Mouse (Mus musculus) left cerebral cortex, adult 9 months (tissue): ENCODE results near the gene Dazl.

Experiments used
- DNase-seq, 2 experiments: peaks; one replicate each; pipeline ENCODE4 v3.0.0; 2022; ENCODE audit warnings: low spot score in 2 of 2

The Dazl gene

DNA sequence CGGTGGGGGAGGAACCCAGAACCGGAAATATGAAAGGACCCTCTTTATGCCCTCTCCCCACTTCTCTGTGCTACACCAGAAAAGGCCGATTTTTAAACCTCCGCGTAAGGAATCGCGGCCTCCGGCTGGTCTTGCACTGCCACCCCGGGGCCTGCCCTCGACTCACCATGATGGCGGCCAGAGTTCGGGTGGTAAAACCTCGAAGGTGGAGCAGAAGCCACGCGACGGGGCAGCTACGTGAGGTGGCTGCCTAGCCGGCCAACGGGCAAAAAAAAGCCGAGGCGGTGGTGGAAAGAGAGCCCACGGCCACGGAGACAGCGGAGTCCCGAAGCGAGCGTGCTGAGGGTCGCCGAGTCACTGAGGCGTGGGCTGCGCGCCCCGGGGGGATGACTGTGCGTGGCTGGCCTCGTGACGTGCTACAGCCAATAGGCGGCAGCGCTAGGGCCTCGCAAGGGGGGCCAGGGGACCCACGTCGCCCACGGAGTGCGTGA, at the start of gene Dazl:
Gene Dazl (minus strand): TSS at position 396 of the 491 bp plus-strand sequence.
- no peak for DNase-seq

DNA sequence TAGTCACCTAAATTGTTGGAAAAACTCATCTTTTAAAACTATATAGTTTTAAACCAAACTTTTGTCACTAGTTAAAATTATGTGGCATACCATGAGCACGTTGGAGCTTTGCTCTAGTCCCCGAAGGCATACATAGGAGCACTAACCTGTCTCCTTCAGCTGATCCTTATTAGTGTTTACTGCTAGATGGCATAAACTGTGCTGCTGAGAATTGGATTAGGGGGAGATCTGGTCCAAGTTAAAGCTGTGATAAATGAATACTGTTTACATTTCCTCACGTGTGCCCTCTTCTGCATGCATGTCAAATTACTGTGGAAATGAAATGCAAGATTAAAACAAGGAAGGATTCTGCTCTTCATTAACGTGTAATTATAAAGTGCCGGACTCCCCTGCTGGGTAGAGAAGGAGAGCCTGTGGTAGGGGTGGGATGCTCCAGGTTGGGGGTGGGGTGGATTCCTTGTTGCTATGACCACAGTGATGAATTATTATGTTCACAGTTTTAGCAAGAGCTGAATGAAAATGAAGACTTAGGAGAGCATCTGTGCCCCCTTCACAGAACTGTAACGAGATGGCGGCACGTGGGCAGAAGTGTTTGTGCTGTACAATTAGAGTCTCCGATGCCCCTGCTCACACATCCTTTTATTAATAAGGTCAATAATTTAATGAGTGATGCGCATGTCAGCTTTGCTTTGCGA, 48.6 kb upstream of the Dazl start:
- DNase-seq, result no peak

DNA sequence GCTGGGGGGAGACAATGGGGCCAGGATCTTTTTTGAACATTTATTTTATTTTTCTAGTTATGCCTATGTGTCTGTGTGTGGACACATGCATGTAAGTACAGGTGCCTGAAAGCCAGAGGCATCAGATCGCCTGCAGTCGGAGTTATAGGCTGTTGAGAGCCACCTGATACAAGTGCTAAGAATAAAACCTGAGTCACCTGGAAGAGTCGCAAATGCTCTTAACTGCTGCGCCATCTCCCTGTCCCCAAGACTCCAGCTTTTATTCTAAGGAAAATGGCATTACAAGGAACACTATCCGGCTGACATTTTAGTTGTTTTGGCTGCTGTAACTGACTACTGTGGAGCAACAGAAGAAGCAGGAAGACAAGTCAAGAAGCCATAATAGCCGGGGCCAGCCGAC, 45.5 kb upstream of the Dazl start:
- DNase-seq, result no peak

DNA sequence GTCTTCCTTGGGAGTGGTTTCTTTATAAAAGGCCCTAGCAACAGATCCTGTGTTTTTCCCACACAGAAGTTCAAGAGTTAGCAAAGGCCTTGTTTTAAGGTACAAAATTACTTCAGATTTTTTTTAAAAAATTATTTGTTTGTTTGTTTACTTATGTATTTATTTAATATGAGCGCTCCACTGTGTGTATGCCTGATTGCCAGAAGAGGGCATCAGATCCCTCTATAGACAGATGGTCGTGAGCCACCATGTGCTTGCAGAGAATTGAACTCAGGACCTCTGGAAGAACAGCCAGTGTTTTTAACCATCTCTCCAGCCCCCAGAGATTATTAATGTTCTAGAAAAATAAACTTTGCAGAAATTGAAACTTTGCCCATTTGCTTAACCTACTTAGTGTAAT, 42.3 kb upstream of the Dazl start:
- no peak for DNase-seq

DNA sequence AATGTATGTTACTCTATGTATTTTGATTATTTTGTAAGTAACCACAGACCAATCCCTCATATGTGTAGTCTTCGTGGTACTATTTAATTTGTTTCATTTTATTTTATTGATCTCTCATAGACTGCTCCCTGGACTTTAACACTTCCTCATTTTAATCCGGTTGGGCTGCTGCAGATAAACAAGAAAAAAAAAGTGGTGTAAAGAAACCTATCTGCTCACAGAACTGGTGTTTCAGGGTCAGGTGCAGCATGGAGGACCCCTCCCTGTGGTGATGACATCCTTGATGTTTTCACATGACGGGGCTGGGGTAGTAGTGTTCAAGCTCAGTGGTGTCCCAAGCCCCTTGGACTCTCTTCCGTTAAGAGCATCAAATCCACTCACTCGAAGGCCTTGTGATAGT, 41.3 kb upstream of the Dazl start:
- DNase-seq, result no peak

DNA sequence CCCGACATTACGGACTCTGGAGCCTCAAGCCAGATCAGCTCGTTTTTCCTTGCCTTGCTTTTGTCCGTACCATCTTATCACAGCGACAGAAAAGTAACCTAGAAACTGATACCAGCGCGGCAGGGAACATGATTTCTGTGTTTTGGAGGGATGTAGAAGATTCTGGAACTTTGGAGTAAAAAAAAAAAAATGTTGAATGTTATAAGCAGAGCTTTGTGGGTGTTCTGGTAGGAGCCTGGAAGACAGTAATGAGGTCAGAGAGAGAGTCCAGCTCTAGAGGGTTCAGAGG, 38.5 kb upstream of the Dazl start:
- DNase-seq, result no peak

DNA sequence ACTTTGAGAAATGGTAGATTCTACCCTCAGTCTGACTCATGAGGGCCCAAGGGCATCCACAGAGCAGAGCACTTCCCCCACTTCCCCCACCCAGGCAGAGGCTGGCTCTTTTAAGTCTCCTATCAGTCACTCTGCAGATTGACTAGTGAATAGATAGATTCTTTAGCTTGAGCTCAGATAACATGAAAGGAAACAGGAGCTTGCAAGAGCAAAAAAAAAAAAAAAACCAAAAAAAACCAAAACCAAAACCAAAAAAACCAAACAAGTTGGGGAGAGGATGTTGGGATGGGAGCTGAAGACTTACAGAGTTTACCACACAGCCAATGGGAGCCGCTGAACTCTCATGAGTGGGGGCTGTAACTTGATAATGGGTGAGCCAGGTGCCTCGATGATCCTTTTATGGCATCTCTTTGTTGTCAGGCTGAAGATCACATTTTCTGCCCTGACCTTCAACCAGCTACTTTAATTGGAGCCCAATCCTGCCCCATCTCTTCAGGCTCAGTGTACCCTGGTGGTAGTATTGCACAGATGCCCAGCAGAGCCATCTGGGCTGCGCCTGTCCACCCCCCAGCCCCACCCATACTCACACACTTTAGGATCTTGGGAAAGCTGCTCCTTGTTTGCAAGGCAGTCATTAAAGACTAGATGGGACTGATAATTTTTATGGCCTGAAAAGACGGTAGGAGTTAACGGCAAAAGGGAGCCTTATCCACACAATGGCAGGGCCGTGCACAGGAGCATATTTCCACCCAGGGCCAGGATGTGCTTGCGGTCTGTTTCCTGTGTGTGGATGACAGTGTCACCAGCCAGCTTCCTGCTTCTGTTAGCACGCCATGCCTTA, 38.0 kb upstream of the Dazl start:
- no peak for DNase-seq

DNA sequence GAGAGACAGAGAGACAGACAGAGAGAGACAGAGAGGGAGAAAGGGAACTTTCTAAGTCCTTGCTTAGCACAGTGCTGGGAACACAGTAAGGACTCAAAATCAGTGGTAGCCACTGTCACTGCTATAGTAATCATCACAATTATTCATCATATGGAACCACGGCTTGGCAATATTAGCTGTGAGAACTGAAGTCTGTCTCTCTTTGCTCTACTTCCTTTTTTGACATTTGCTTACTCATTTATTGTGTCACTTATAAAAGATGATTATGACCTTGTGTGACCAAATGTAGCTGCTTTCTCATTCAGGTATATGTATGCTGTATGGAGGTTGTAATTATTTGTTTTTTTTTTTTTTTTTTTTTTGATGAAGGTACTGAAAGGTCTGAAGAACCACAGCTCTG, 36.8 kb upstream of the Dazl start:
- DNase-seq, result no peak

DNA sequence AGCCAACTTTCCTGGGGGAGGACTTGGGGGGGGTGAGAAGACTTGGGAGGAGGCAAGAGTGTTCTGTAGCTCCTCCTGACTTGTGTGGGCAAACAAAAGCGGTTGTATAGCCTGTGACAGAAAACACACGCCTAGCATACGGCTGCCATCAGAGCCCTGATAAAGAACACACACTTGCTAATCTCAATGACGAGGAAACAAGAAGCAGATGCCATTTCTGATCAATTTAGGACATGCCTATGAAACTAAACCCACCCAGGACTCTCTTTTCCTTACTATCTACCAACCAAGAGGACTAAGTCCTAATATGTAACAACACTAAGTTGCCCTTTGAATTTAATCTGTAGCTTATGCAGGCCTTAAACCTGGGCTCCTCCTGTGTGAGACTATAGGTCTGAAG, 31.2 kb upstream of the Dazl start:
- no peak for DNase-seq

DNA sequence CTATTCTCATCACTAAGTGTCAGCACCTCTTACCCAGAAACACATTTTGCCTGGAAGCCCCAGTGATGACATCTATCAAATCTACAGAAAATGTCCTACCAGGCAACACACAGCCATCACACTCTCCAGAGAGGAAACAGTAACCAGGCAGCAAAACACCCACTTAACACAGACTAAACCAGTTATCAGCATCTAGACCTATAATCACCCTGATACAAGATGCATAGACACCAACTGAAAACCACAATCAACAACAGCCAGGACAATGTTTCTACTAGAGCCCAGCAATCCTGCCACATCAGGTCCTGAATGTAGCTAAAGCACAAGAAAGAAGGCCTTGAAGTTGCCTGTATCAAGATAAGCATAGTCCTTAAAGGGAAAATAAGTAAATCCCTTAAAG, 25.4 kb upstream of the Dazl start:
- DNase-seq, result no peak

DNA sequence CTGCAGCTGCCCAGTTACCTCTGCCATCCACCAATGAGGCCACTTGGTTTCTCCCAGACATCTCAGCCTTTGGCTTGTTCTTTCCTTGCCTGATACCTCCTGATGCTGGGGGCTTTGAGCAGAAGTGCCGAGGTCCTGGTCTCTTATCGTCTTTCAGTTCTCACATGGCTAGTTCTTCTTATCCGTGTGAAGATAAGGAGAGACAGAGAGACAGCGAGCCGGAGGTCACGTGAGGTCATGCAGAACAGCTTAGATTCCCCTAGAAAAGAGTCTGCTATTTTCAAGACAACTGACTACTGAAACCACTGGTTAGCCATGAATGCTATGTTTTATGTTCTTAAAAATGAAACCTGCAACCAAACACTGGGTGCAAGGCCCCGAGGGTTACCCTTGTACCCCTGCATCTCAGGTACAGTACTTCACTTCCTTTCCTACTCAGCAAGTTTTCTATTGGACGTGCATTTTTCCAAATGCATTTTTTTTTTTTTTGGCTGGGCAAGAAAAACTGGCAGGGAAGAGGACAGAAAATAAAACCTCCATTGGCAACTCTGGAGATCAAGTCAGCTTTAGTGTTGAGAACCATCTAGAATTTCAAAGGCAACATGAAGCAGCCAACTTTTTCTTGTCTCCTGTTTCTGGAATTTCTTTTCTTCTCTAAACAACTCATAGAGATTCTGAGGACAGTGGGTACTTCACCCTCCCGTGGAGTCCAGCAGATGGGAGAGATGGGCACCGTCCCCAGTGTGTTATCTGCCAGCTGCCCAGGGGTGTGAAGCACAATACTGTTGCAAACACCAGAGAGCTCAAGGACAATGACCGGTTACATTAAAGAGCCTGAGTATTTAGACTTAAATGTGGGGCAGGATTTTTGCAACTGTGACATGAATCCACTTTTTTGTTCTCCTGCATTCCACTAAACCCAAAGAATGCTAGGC, 23.0 kb upstream of the Dazl start:
- no peak for DNase-seq

DNA sequence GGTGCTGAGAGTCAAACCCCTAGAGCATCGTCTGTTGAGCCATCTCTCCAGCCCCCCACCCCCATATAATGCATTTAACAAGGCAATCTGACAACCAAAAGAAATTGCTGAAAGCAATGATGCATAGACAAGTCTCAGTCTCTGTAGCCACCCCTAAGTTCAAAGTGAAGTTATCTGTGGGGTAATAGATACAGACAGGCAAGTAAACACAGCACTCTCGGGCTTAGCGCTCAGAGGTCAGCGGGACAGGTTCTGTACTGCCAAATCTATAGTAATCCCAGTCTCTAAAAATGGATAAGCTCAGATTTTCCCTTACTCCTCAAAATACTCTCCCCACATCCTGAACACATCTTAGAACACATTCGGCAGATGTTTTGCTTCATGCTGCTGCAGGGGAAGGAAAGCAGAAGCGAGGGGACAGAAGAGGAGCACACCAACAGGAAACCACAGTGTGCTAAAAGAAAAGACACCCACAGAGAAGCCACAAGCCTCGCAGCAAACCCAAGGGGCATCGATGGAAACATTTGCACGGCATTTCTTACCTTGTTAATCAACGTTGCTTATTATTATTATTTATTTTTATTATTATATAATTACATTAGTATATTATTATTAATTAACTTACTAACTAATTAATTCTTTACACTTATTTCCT, 16.8 kb upstream of the Dazl start:
- no peak for DNase-seq

DNA sequence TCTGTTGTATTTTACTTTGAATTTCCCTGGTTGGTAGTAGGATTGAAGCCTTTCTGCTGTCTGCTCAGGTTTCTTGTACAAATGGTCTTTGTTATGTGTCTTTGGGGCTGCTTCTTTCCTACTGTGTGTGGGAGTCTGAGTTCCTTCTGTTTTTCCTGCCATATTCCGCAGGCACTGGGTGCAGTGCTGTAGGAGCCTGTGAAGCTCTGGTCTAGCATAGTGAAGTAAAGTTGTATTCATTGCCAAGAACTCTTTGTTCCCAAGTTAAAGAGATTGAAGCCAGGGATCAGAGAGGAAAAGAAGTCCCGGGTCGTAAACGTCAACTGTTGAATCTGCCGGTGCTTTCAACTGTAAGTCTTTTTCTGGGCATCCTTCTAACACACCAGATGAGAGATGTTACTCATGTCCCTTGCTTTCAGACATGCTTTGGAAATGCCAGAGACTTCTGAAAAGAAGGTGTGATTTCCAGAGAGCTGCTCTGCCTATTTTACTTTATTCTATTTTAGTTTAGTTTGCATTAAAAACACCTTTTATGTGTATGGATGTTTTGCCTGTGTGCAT, 16.2 kb upstream of the Dazl start:
- DNase-seq, result peak in 1 of 2 experiments; percentile 19

DNA sequence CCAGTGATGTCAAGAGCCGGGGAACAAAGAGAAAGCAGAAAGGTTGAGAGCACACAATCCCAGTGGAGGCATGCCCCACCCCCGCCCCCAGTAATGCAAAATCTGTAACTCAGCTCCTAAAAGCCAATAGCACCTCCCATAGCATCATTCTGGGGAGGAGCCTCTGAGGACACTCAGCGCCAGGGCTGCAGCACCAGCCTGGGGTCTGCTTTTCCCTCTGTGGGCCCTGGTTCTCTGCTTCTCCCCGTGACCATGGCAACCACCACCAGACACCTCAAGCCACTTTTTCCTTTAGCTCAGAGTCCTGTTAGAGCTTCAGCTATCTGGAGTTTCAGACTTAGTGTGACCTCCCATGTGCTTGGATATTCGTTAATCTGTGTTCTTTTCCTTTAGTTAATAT, 15.4 kb upstream of the Dazl start:
- DNase-seq, result no peak

DNA sequence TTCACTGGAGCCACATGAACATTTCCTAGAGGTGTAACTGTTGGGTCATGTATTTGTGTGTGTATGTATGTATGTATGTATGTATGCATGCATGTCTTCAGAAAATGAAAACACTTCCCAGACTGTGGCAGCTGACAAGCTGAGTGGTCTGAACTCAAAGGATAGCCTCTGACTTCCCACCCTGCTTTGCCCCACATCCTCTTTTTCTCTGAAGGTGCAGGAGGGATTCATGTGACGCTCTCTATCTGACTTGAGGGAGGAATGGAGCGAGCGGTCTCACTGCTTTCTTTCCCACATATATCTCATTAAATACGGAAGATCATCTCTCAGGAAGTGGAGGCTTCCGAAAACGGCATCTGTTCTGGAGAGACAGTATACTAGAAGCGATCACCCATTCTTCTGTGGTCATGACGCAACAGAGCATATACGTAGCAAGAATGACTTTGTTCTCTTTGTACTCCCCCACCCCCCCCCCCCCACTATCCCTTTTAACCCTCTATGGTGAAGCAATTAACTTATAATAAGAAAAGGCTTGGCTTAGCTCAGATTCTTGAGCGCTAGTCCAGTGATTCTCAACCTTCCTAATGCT, 14.7 kb upstream of the Dazl start:
- no peak for DNase-seq

DNA sequence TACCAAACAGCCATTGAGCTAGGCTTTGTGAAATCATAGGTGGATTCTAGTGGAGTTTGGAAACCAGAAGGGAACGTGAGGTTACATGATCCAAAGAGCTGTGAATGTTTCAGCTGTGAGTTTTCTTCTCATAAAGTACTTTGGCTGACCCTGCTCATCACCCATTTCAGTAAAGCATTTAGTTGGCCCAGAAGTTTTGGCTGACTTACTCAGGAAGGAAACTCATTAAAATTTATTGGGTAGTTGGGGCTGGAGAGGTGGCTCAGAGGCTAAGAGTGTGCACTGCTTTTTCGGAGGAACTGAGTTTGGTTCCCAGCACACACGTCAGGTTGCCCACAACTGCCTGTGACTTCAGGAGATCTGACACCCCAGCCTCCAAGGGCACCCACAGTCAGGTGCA, 9.4 kb upstream of the Dazl start:
- DNase-seq, result no peak

DNA sequence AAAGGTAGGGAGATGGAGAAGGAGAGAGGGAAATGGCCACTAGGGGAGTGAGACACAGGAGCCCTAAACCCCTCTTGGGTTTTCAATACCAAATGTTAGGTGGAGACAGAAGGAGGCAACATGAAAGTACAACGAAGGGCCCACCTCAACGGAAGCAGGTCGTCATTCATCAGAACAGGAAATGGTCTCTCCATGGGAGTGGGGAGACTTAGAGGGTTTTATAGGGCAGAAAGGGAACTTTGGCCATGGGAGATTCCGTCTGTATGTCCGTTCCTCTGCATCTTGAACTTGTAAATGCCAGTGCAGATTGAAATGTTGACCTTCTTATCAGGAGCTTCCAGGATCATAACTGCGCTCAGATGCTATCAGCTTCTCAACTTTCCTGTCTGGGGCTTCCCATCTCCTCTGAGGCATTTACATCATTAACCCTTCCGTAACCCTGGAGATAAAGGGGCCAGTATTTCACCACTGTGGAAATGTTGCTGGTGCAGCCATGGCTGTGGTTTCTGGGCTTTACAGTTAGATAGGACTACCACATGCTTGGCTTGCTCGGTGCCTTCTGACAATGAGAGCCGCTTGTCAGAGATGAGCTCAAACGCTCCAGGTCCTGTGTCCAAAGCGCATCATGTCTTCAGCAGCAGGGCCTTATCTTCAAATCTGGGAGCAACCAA, 6.9 kb upstream of the Dazl start:
- DNase-seq, result no peak

DNA sequence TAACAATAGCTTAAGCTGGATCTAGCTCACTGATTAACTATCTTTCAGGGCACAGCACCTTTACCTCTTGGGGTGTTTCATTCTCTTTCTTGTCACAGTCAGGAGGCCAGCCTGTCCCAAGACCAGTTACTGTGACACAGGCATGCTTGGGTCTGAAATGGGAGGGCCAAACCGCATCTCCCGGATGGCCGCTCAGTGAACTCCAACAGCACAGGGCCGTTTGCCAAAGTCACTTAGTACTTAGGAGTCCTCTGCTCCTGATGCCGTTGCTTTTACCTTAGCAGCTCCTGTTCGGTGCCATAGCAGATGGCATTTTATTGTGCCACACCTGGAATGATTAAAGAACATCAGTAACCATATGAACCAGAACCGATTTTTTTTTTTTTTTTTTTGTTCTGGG, 5.4 kb upstream of the Dazl start:
- no peak for DNase-seq

DNA sequence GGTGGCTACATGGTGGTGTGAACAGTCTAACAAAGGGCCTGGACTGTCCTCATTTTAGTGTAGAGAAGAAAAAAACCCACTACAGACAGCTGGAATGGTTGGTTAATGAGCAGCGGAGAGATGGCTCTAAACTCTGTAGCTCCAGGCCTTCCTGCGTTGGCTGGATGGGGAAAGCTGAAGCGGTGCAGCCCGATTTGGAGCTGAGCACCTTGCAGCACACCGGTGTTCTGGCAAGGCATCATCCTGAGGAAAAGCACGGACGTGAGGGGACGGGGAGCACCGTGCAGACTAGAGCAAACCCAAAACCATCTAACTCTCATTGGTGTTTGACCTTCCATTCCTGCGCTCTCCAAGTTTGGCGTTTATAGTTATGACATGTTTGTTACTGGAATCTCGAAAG, 1.3 kb upstream of the Dazl start:
- no peak for DNase-seq

DNA sequence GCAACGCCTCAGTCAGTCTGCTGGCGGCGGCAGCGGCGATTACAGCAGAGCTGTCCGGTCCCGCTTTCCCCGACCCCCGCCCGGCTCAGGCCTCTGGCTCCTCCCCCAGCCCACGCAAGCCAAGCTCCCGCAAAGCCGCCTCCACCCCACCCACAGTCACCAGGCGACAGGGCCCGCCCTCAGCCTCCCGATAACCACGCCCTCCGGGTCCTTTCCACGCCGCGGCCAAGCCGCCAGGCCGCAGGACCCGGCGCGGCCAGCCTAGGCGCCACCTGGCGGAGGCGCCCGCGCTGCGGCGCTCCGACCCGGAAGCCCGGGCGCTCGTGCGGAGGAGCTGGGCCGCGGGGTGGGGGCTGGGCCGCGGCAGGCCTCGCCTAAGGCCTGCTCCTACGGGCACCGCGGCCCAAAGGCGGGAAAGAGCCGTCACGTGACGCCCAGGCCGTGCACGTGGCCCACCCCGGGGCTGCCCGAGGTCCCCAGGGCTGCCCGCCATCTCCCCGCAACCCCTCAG, 720 bp downstream of the Dazl start:
- peak; percentile 42 to 72 for DNase-seq
